Mouse (Mus musculus) c-Kit-positive CD71-positive TER-119-positive erythroid progenitor cells, embryonic 14.5 days (primary cell): ENCODE data around the gene Fastkd5.
"Not testable (repeated sequence)": the region's sequence is repeated elsewhere in the genome, so short reads cannot be mapped to it uniquely, and the experiment has no call there.

Experiments
- DNase-seq: peaks from one replicate; pipeline ENCODE4 v3.0.0-alpha.2; 2013; ENCODE audit warnings: low spot score

Gene Fastkd5

GRCm38 (mm10) chr2:130629839-130630203 lies at the start of gene Fastkd5, which contains the start of gene Ubox5:
TSS of gene Fastkd5 (minus strand) at chr2:130630027.
TSS of gene Ubox5 (minus strand) at chr2:130630038.
- DNase-seq: peak; percentile 87

DNA sequence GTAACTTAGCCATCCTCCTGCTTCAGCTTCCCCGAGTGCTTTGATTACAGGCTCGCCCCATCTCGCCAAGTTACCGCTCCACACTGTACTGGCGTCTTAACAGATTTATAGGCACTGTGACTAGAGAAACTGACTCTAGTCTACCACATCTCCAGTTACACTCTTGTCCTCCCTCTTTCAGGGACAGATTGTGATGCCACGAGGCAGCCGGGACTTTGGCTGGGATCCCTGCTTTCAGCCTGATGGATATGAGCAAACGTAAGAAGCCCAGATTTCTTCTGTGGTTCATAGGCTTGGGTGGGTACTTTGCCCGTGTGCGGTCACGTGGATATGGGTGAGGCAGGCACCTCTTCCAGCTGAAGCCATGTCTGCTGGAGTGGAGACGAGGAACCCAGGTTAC lies 49.3 kb upstream of the Fastkd5 start:
- DNase-seq: no peak

- DNase-seq: no peak
These were observed 47.4 kb upstream of the Fastkd5 start for GRCm38 (mm10) chr2:130677211-130677610.

GRCm38 (mm10) chr2:130667559-130667958 lies 37.7 kb upstream of the Fastkd5 start, which contains the start of gene Itpa:
TSS of gene Itpa (plus strand) at chr2:130667610.
- peak; percentile 85 for DNase-seq

- DNase-seq: peak; percentile 91
These were observed 34.4 kb upstream of the Fastkd5 start, which contains the start of gene Ddrgk1 for GRCm38 (mm10) chr2:130664102-130664701. TSS of gene Ddrgk1 (minus strand) at chr2:130664659.

DNA sequence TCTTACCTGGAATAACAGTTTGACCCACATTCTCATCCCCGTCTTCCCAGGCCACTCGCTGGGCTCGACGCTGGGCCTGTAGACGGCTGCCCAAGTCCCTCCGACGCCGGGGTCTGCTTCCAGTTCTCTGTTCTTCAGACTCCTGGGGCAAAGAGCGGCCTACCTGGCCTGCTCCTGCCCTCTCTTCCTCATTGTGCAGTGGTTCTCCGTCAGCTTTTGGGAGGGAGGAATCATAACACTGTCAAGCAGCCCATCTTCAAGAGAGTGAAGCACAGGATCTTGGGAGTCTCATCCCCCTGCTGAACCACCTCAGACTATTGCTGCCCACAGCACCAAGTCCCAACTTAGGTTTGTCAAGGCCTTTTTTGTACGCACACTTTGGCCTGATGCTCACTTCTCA lies 33.5 kb upstream of the Fastkd5 start:
- no peak for DNase-seq

DNA sequence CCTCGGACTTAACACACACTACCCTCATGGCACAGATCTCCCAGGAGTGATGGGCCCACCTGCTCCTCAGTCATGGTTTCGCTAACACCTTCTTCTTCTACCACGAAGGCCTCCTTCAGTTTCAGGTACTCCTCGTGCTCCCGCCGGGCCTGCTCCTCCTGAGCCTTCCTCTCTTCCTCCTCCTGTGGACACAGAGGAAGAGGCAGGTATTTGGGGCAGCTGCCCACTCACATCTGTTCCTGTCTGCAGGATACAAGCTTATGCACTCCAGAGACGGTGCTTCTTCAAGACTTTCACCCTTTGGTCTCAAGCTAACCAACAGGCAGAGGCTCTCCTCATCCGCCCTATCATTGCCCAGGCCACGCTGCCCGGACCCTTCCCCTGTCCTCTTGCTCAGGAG lies 28.7 kb upstream of the Fastkd5 start:
- no peak for DNase-seq

GRCm38 (mm10) chr2:130657541-130657940 lies 27.7 kb upstream of the Fastkd5 start:
- no peak for DNase-seq

- no peak for DNase-seq
These were observed 26.7 kb upstream of the Fastkd5 start for GRCm38 (mm10) chr2:130656536-130656935.

DNA sequence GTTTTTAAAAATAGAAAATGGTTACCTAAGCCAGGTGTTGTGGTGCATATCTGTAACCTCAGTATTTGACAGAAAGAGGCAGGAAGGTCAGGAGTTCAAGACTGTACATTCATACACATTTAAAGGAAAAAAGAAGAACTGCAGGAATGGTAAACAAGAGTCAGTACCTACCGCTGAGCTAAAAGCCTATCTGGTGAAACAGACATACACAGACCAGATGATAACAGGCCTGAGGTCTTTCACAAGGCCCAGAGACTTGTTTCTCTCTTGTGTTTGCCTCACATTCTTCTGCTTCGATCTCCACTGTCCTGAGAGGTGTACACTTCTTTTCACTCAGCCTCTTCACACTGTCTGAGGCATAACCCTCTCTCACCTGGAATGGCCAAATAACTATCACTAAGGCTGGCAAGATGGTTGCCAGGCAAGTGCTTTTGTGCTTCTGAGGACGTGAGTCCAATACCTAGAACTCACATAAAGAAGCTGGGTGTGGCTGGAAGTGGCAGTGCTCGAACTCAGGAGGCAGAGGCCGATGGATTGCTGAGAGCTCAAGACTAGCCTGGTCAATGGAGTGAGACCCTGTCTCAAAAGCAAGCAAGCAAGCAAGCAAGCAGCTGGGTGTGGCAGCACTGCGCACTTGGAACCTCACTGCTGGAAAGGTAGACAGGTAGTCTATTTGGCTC lies 26.0 kb upstream of the Fastkd5 start:
- DNase-seq: peak; percentile 71

DNA sequence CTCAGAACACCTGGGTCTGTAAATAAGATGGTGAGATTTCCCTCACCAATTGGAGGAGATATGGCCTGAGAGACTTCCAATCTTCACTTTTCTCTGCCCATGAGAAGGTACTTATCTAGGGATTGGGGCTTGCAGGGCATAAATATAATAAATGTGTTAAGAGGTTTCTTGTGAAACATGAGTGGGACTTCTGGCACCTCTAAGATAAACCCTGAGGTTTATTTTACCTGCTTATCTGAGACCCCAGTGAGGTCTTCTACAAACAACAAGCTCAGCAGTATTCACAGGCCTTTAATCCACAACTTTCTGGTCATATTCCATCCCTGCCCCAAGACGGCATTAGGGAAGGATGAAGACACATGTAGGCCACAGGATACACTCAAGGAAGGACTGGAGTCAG lies 23.9 kb upstream of the Fastkd5 start:
- DNase-seq: no peak

DNA sequence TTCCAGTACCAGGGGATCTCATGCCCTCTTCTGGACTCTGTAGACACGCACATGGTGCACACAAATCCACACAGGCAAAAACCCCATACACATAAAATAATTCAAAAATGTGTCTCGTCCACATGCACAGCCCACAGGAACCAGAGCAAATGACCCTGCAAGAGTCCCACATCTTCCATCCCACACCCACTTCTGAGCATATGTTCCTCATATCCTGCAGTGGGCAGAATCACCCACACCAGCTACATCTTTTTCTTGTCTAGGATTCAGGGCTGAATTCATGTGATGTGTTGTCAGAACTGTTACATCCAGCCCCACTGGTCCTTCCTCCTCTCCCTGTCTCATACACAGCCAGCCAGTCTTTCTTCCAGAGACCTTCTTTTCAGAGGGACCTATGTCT lies 23.5 kb upstream of the Fastkd5 start:
- no peak for DNase-seq

DNA sequence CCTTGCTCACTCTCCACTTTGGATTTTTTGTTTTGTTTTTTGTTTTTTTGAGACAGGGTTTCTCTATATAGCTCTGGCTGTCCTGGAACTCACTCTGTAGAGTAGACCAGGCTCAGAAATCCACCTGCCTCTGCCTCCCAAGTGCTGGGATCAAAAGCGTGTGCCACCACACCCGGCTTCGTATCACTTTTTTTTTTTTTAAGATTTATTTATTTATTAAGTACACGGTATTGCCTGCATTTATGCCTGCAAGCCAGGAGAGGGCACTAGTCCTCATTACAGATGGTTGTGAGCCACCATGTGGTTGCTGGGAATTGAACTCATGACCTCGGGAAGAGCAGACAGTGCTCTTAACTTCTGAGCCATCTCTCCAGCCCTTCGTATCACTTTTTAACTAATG lies 19.2 kb upstream of the Fastkd5 start:
- DNase-seq: not testable (repeated sequence)

- DNase-seq: no peak
These were observed 15.4 kb upstream of the Fastkd5 start for GRCm38 (mm10) chr2:130645198-130645597.

GRCm38 (mm10) chr2:130642684-130643369 lies 13.0 kb upstream of the Fastkd5 start, which contains the start of gene Lzts3:
TSS of gene Lzts3 (minus strand) at chr2:130642803.
- peak; percentile 84 for DNase-seq

DNA sequence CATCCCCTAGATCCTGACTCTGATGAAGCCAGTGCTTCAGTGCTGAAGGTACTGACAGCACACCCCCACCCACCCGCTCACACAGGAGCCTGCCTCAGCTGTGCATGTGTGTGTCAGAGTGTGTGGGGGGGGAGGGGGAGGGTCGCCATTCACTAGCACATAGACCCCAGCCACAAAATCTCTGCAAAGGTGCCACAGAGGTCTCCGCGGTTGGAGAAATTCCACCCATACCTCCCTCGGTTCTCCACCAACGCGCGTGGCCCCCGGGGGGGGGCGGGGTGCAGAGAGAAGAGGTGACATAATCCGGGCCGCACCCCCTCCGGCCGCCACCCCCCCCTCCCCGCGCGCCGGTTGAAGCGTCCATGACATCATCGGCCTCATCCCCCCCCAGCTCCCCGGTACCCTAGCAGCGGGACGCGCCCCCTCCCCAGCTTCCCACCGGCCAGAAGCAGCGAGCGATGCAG lies 12.4 kb upstream of the Fastkd5 start:
- DNase-seq: no peak

DNA sequence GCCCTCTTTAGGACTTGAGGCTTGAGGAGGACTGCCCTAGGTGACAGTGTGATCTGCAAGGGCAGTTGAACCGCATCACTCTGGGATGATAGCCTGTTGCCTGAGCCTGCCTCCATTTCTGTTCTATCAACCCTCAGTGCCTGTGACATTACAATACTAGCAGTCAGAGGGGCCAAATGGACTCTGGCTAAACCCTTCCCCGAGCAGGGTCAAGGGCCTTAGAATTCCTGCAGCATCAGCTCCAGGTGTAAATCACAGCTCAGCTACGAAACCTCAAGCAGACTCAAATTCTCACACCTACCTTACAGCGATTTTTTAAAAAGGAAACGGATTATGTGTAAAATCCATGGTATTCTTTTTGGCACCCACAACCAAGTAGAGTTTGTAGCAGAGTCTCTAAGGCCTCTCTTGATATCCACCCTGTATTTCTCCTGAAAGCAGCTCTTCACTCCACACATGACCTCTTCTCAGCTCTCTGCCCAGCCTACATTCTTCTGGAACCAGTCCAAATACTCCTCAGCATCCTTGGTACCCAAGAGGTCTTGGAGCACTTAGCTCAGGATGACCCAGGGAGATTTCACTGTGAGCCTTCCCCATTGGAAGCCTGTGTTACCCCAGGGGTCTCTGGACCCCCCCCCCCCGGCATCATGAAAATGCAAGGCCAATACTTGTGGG lies 11.7 kb upstream of the Fastkd5 start:
- no peak for DNase-seq

DNA sequence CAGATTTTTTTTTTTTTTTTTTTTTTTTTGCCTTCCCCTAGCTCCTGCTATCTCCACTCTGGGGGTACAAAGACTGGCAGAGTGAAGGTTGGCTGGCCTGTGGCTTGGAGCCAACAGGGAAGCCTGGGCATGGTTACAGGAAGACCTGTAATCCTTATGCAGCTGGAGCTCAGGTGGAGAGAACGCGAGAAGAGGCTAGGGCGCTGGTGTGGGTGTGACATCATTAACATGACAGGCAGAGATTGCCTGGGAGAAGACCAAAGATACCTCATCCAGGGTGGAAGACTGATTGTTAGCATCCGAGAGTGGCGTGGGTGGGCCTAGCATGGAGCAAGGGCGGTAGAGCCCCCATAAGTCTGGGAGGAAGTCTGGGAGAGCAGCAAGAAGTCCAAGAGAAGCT lies 9.4 kb upstream of the Fastkd5 start:
- DNase-seq: no peak

- DNase-seq: no peak
These were observed 8.3 kb upstream of the Fastkd5 start for GRCm38 (mm10) chr2:130638101-130638611.

DNA sequence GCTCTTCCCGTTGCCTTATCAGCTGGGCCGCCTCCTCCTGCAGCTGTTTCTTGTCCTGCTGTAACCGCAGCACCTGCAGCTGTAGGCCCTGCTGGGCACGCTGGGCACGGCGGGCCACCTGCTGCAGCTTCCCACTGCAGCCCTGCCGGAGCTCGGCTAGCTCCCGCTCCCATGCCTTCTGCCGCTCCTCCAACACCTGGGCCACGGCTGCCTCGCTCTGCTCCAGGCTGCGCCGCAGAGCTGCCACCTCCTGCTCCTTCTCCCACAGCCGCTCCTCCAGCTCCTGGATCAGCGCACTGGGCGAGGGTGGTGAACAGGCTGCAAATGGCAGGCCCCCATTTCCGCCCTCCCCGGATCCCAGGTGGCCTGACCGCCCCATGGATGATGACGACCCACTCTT lies 6.0 kb upstream of the Fastkd5 start:
- DNase-seq: no peak

- no peak for DNase-seq
These were observed 5.0 kb upstream of the Fastkd5 start for GRCm38 (mm10) chr2:130634739-130635411.
